Mouse (Mus musculus) kidney, embryonic 14.5 days (tissue): Measurements from ENCODE around the gene H2-DMb2. TPM values are rescaled to one million over a fixed set of nuclear protein-coding genes. Genes with fewer than 3 reads are reported as not detected.

ENCODE experiments used
- ATAC-seq: fragments of 200-750 bp; cut with Nextera tagmentation; 2 replicates; pipeline ENCODE4 v1.8.0; 2017; ENCODE audit warnings: moderate number of reproducible peaks, mild to moderate bottlenecking, moderate TSS enrichment, moderate library complexity; ENCODE audit not compliant: low FRiP score, low TSS enrichment
- H3K27ac ChIP-seq: fragments of 300-500 bp; sonication (generic); 2 replicates; pipeline ENCODE4 v1.5.1; 2014; ENCODE audit warnings: low read depth, mild to moderate bottlenecking, low read length, moderate library complexity, mixed read lengths
- H3K27me3 ChIP-seq: fragments of 300-500 bp; sonication (generic); 2 replicates; pipeline ENCODE4 v1.6.1; 2014; ENCODE audit warnings: mild to moderate bottlenecking, low read length; ENCODE audit not compliant: control insufficient read depth, insufficient read depth
- H3K36me3 ChIP-seq: fragments of 300-500 bp; sonication (generic); 2 replicates; pipeline ENCODE4 v1.6.1; 2014; ENCODE audit warnings: low read length, mixed read lengths; ENCODE audit not compliant: control insufficient read depth, insufficient read depth
- H3K4me1 ChIP-seq: fragments of 300-500 bp; sonication (generic); 2 replicates; pipeline ENCODE4 v1.6.1; 2014; ENCODE audit warnings: low read length, mixed read lengths; ENCODE audit not compliant: control insufficient read depth, insufficient read depth
- H3K4me2 ChIP-seq: fragments of 300-500 bp; sonication (generic); replicated peaks from 2 replicates; pipeline ENCODE4 v1.6.1; 2014; ENCODE audit warnings: low read depth, mild to moderate bottlenecking, low read length
- H3K4me3 ChIP-seq: fragments of 300-500 bp; sonication (generic); 2 replicates; pipeline ENCODE4 v1.5.1; 2014; ENCODE audit warnings: mild to moderate bottlenecking, low read length
- H3K9ac ChIP-seq: fragments of 300-500 bp; sonication (generic); 2 replicates; pipeline ENCODE4 v1.6.1; 2014; ENCODE audit warnings: low read depth, mild to moderate bottlenecking, low read length, moderate library complexity
- H3K9me3 ChIP-seq: fragments of 300-500 bp; sonication (generic); 2 replicates; pipeline ENCODE4 v1.6.1; 2016; ENCODE audit warnings: low read length; ENCODE audit not compliant: control insufficient read depth
- WGBS: fragments of 180-500 bp; shearing (Covaris S2); extraction: QIAGEN DNeasy Blood & Tissue Kit; methylation state at CpG from one replicate; pipeline ENCODE4 v1.1.7; 2014; 5-methylcytosine and 5-hydroxymethylcytosine counted together
- polyA plus RNA-seq: library from polyadenylated mRNA; unstranded; fragments of >200 nt; fragmentation: Nextera tagmentation; extraction: Ambion mirVana; gene quantifications from 2 replicates; pipeline ENCODE4 v1.2.1, GENCODE M21; 2014

H2-DMb2 gene
- polyA plus RNA-seq, 1 experiment from 2014 or later, result 21.9 TPM

DNA sequence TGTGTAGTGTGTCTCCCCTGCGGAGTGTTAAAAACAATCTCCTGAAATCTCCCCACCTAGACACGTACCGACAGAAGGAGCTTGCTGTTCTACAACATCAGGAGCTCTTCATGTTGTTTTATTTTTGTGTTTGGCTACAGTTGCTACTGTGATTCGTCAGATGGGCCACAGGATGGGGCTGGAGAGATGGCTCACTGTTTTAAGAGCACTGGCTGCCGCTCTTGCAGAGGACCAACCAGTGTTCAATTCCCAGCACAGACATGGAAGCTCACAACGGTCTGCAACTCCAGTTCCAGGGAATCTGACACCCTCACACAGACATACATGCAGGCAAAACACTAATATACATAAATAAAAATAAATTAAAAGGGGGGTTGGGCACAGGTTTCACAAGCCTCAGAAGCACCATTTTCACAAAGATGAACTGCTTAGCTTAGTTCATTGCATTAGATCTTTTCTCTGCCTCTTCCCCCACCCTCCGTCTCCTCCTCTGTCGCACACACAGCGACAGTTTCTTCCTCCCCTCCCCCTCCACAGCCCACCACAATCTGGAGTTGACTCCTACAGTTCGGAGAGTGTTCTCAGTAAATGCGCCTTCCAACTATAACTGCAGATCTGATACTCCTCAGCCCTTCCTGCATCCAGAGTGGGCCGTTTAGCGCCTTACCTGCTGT, 14.7 kb upstream of the H2-DMb2 start:
- ATAC-seq, result no peak
- no peaks in the 10 kb centered on the region for H3K27me3 ChIP-seq
- H3K9me3 ChIP-seq, result no peaks in the 10 kb centered on the region
- H3K4me1 ChIP-seq, result peaks cover 15% of the 10 kb centered on the region
- no peak overlapping the region for H3K9ac ChIP-seq
- H3K36me3 ChIP-seq, result no peaks in the 10 kb centered on the region
- peak overlapping the region; percentile 2; the same call in 1 of the 2 replicates for H3K4me2 ChIP-seq
- no peak overlapping the region for H3K27ac ChIP-seq
- 29% methylated on average over 13 of the region's 13 CpGs for WGBS
- H3K4me3 ChIP-seq, result no peak overlapping the region

DNA sequence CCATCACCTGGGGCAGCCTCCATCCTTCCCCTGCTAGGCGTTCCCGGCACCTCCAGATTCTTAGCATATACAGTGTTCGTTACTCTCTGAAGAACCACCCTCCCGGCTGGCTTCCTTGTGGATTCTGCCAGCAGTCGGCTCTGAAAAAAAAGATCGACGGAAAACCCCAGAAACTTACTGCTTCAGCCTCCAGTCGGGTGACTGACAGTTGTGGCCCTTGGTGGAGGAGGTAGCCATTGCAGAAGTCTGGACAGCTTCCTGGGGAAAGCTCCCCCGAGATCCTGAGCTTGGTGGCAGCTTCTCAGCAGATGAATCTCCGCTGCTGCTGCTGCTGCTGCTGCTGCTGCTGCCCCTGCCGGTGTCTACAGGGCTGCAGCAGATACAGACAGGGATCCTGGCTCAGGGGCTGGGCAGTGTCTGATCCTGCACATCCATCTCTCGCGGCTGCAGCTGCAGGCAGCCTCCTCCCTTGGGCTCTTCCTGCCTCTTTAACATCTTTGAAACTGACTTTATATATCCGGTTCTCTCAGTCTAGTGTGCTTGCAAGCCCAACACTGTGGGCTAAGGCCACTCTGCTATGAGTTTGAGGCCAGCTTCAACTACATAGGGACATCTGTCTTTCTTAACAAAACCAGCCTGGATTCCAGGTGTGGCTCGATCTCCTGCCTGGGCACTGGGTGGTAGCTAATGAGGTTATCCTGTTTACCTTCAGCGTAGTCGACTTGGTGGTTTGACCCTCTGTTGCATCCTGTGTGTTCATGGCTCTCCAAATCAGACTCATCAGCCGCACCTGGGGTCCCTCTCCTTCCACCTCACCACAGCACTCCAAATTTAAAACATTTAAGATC, 13.9 kb upstream of the H2-DMb2 start:
- H3K4me3 ChIP-seq, result no peak overlapping the region

DNA sequence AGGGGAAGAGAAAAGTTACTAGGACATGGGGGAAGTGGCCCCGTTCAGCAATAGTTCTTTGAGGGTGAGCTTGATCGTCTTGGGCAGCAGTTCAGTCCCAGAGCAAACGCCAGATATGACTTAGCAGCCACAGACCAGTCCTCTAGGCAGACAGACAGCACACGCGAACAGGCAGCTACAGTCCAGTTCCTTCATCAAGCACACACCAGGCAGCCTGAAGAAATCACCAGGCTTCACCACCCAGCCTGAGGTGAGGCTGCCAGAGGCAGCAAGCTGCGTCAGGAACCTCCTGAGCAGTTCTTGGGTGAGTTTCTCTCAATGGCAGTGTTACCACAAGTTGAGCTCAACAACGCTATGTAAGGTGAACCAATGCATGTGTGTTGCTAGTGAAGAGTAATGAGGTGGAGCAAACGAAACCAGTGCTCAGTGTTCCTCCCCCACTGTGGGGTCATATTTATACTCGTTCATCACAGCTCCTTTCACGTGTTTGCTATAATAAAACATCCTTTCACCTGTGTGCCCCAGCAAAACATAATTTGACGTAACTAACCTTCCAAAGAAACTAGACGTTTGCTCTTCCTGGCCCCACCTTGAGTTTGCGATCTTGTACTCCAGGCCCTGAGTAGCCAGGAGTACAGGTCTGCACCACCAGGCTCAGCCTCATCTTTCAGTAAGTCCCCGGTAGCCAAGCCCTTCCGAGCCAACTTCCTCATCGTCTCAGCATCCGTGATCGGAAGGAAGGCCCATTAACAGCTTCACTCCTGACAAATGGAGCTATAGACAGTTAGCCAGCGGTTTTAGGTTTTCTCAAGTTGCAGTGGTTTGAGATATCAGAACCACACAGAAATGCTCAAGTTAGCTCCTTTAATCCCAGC, 12.8 kb upstream of the H2-DMb2 start:
- Histone ChIP-seq H3K9me3 (no peaks in the 10 kb centered on the region), H3K36me3 (no peaks in the 10 kb centered on the region), H3K27me3 (no peaks in the 10 kb centered on the region), H3K4me3 (no peak overlapping the region), H3K4me1 (peaks cover 12% of the 10 kb centered on the region), H3K4me2 (no peak overlapping the region), H3K9ac (no peak overlapping the region), H3K27ac (no peak overlapping the region)
- no peak for ATAC-seq
- 49% methylated on average over 19 of the region's 19 CpGs for WGBS

More for the DNA sequence above, 13.9 kb upstream of the H2-DMb2 start:
- 22% methylated on average over 18 of the region's 18 CpGs for WGBS
- H3K9me3 ChIP-seq, result no peaks in the 10 kb centered on the region
- ATAC-seq, result no peak
- no peaks in the 10 kb centered on the region for H3K36me3 ChIP-seq
- no peaks in the 10 kb centered on the region for H3K27me3 ChIP-seq
- H3K4me1 ChIP-seq, result peaks cover 12% of the 10 kb centered on the region
- H3K27ac ChIP-seq, result no peak overlapping the region
- peak overlapping the region; percentile 2; the same call in 1 of the 2 replicates for H3K4me2 ChIP-seq
- no peak overlapping the region for H3K9ac ChIP-seq

- Histone ChIP-seq H3K4me1 (peaks cover 16% of the 10 kb centered on the region), H3K27ac (no peak overlapping the region), H3K36me3 (no peaks in the 10 kb centered on the region), H3K4me2 (no peak overlapping the region), H3K4me3 (no peak overlapping the region), H3K27me3 (no peaks in the 10 kb centered on the region), H3K9me3 (no peaks in the 10 kb centered on the region), H3K9ac (no peak overlapping the region)
- ATAC-seq, result no peak
- 87% methylated on average over 7 of the region's 7 CpGs for WGBS
Measured at GRCm38 (mm10) chr17:34131911-34132310, 11.2 kb upstream of the H2-DMb2 start.

GRCm38 (mm10) chr17:34133289-34133688, 9.8 kb upstream of the H2-DMb2 start:
- no peaks in the 10 kb centered on the region for H3K9me3 ChIP-seq
- H3K4me2 ChIP-seq, result no peak overlapping the region
- ATAC-seq, result no peak
- no peak overlapping the region for H3K4me3 ChIP-seq
- no peak overlapping the region for H3K27ac ChIP-seq
- no peaks in the 10 kb centered on the region for H3K36me3 ChIP-seq
- 82% methylated on average over 11 of the region's 11 CpGs for WGBS
- H3K27me3 ChIP-seq, result no peaks in the 10 kb centered on the region
- H3K9ac ChIP-seq, result no peak overlapping the region
- H3K4me1 ChIP-seq, result peaks cover 7% of the 10 kb centered on the region; the same call in 1 of the 2 replicates

GRCm38 (mm10) chr17:34134451-34134850, 8.7 kb upstream of the H2-DMb2 start:
- Histone ChIP-seq H3K9me3 (no peaks in the 10 kb centered on the region), H3K9ac (no peak overlapping the region), H3K27me3 (peaks cover 6% of the 10 kb centered on the region; the same call in 1 of the 2 replicates), H3K4me1 (peaks cover 6% of the 10 kb centered on the region; the same call in 1 of the 2 replicates), H3K4me3 (no peak overlapping the region), H3K36me3 (no peaks in the 10 kb centered on the region), H3K4me2 (no peak overlapping the region), H3K27ac (no peak overlapping the region)
- ATAC-seq, result no peak
- 86% methylated on average over 3 of the region's 3 CpGs for WGBS

DNA sequence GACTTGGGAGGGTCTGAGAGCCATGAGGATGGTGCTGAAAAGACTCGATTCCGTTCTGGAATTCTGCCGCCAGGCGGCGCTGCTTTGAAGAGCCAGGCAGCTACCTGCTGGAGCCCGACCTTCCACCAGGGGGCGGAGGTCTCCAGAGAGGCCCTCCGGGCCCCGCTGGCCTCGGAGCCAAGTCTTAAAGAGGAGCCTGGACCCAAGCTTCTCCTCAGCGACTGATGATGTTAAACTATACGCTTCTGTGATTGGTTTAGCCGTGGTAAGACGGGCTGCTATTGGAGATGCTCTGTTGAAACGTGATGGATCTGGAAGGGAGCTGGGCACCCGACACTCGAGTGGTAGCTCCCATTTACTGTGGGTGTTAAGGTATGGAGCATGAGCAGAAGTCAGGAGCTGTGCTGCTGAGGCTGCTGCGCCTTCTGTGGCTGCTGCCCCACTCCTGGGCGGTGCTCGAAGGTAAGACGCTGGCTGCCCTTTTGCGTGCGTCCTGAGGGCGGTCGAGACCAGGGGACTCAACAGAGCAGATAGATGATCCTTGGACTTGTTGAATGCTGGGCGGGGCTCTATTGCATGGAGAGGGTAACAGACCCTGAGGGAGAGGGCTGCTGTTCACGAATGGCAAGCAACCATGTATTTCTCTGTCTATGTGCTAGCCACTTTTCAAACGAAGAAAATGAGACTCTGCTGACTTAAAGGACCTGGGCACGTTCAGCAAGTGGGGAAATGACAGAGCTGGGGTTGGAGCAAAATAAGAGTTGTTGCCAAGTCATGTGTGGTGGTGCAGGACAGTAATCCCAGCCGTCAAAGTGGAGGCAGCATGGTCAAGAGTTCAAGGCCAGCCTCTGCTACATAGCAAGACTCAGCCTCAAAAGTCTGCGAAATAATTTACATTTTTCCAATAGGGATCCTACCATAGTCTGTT, 7.5 kb upstream of the H2-DMb2 start:
- Histone ChIP-seq H3K4me1 (0 out of 2 replicates have a peak, but pooled peaks cover 12% of the 10 kb centered on the region), H3K4me2 (peak overlapping the region; percentile 62), H3K36me3 (no peaks in the 10 kb centered on the region), H3K27me3 (peaks cover 6% of the 10 kb centered on the region; the same call in 1 of the 2 replicates), H3K9me3 (no peaks in the 10 kb centered on the region), H3K9ac (0 out of 2 replicates have a peak overlapping the region, but pooled peaks have one; percentile 34), H3K4me3 (peak overlapping the region; percentile 35), H3K27ac (no peak overlapping the region)
- peak; percentile 97 for ATAC-seq
- WGBS, result 7% methylated on average over 31 of the region's 31 CpGs

- Histone ChIP-seq H3K9ac (no peak overlapping the region), H3K9me3 (no peaks in the 10 kb centered on the region), H3K4me2 (no peak overlapping the region), H3K4me1 (0 out of 2 replicates have a peak, but pooled peaks cover 12% of the 10 kb centered on the region), H3K4me3 (no peak overlapping the region), H3K36me3 (no peaks in the 10 kb centered on the region), H3K27me3 (peaks cover 9% of the 10 kb centered on the region), H3K27ac (no peak overlapping the region)
- no peak for ATAC-seq
- 71% methylated on average over 7 of the region's 7 CpGs for WGBS
Measured at GRCm38 (mm10) chr17:34137601-34138000, 5.5 kb upstream of the H2-DMb2 start.
